Mouse (Mus musculus): ENCODE data around the gene Ank2. TPM values are rescaled to one million over a fixed set of nuclear protein-coding genes. Genes with fewer than 3 reads are reported as not detected.

Ank2 gene
- polyA plus RNA-seq, 1 experiment: 5.8 TPM

- Histone ChIP-seq H3K4me3 (replicated peaks; ENCODE audit: extremely low read depth, low read depth, low read length) (no peak overlapping the region), H3K4me1 (ENCODE audit: control insufficient read depth, insufficient read depth, low read length) (no peaks in the 10 kb centered on the region)
- TF ChIP-seq POLR2A (IDR thresholded peaks at IDR 0.05; ENCODE audit: borderline replicate concordance, extremely low read depth, low read depth, low read length): no peak
- 82% methylated on average over 2 of the region's 2 CpGs for WGBS
- DNase-seq: no peak
These were observed 277.1 kb downstream of the Ank2 start for GRCm38 (mm10) chr3:127222086-127222485.

GRCm38 (mm10) chr3:127220859-127221258 lies 278.3 kb downstream of the Ank2 start:
- TF ChIP-seq CTCF (IDR thresholded peaks at IDR 0.05; ENCODE audit: insufficient read depth, low read length): no peak
- no peak for TF ChIP-seq POLR2A (IDR thresholded peaks at IDR 0.05; ENCODE audit: borderline replicate concordance, extremely low read depth, low read depth, low read length)
- DNase-seq: no peak
- H3K4me1 ChIP-seq (ENCODE audit: control insufficient read depth, insufficient read depth, low read length): no peaks in the 10 kb centered on the region
- H3K4me3 ChIP-seq (replicated peaks; ENCODE audit: extremely low read depth, low read depth, low read length): no peak overlapping the region
- 92% methylated on average over 9 of the region's 9 CpGs for WGBS

GRCm38 (mm10) chr3:127213534-127213933 lies 285.6 kb downstream of the Ank2 start:
- 55% methylated on average over 5 of the region's 5 CpGs for WGBS
- Histone ChIP-seq H3K4me3 (replicated peaks; ENCODE audit: extremely low read depth, low read depth, low read length) (no peak overlapping the region), H3K4me1 (ENCODE audit: control insufficient read depth, insufficient read depth, low read length) (no peaks in the 10 kb centered on the region)
- no peak for DNase-seq
- TF ChIP-seq CTCF (IDR thresholded peaks at IDR 0.05; ENCODE audit: insufficient read depth, low read length) (no peak), POLR2A (IDR thresholded peaks at IDR 0.05; ENCODE audit: borderline replicate concordance, extremely low read depth, low read depth, low read length) (no peak)

- no peak for DNase-seq
- TF ChIP-seq CTCF (IDR thresholded peaks at IDR 0.05; ENCODE audit: insufficient read depth, low read length) (no peak), POLR2A (IDR thresholded peaks at IDR 0.05; ENCODE audit: borderline replicate concordance, extremely low read depth, low read depth, low read length) (no peak)
- WGBS: 67% methylated on average over 3 of the region's 3 CpGs
- H3K4me3 ChIP-seq (replicated peaks; ENCODE audit: extremely low read depth, low read depth, low read length): no peak overlapping the region
- H3K4me1 ChIP-seq (ENCODE audit: control insufficient read depth, insufficient read depth, low read length): no peaks in the 10 kb centered on the region
These were observed 288.0 kb downstream of the Ank2 start for GRCm38 (mm10) chr3:127211119-127211518.

- no peak overlapping the region for H3K4me3 ChIP-seq (replicated peaks; ENCODE audit: extremely low read depth, low read depth, low read length)
- no peak for DNase-seq
- TF ChIP-seq CTCF (IDR thresholded peaks at IDR 0.05; ENCODE audit: insufficient read depth, low read length) (no peak), POLR2A (IDR thresholded peaks at IDR 0.05; ENCODE audit: borderline replicate concordance, extremely low read depth, low read depth, low read length) (no peak)
- WGBS: 46% methylated on average over 4 of the region's 4 CpGs
- H3K4me1 ChIP-seq (ENCODE audit: control insufficient read depth, insufficient read depth, low read length): no peaks in the 10 kb centered on the region
These were observed 288.6 kb downstream of the Ank2 start for GRCm38 (mm10) chr3:127210552-127210951.

GRCm38 (mm10) chr3:127208871-127209270 lies 290.3 kb downstream of the Ank2 start:
- Histone ChIP-seq H3K4me1 (ENCODE audit: control insufficient read depth, insufficient read depth, low read length) (no peaks in the 10 kb centered on the region), H3K4me3 (replicated peaks; ENCODE audit: extremely low read depth, low read depth, low read length) (no peak overlapping the region)
- TF ChIP-seq POLR2A (IDR thresholded peaks at IDR 0.05; ENCODE audit: borderline replicate concordance, extremely low read depth, low read depth, low read length) (no peak), CTCF (IDR thresholded peaks at IDR 0.05; ENCODE audit: insufficient read depth, low read length) (no peak)
- DNase-seq: no peak
- WGBS: 81% methylated on average over 5 of the region's 5 CpGs

- no peaks in the 10 kb centered on the region for H3K4me1 ChIP-seq (ENCODE audit: control insufficient read depth, insufficient read depth, low read length)
- H3K4me3 ChIP-seq (replicated peaks; ENCODE audit: extremely low read depth, low read depth, low read length): no peak overlapping the region
- 87% methylated on average over 5 of the region's 5 CpGs for WGBS
- TF ChIP-seq CTCF (IDR thresholded peaks at IDR 0.05; ENCODE audit: insufficient read depth, low read length) (no peak), POLR2A (IDR thresholded peaks at IDR 0.05; ENCODE audit: borderline replicate concordance, extremely low read depth, low read depth, low read length) (no peak)
- DNase-seq: no peak
These were observed 293.2 kb downstream of the Ank2 start for GRCm38 (mm10) chr3:127205883-127206434.

GRCm38 (mm10) chr3:127202484-127203115 lies 296.6 kb downstream of the Ank2 start:
- no peak for DNase-seq
- no peaks in the 10 kb centered on the region for H3K4me1 ChIP-seq (ENCODE audit: control insufficient read depth, insufficient read depth, low read length)
- TF ChIP-seq CTCF (IDR thresholded peaks at IDR 0.05; ENCODE audit: insufficient read depth, low read length) (no peak), POLR2A (IDR thresholded peaks at IDR 0.05; ENCODE audit: borderline replicate concordance, extremely low read depth, low read depth, low read length) (no peak)
- H3K4me3 ChIP-seq (replicated peaks; ENCODE audit: extremely low read depth, low read depth, low read length): no peak overlapping the region
- WGBS: 40% methylated on average over 11 of the region's 11 CpGs

- no peak for TF ChIP-seq POLR2A (IDR thresholded peaks at IDR 0.05; ENCODE audit: borderline replicate concordance, extremely low read depth, low read depth, low read length)
- no peak for TF ChIP-seq CTCF (IDR thresholded peaks at IDR 0.05; ENCODE audit: insufficient read depth, low read length)
- Histone ChIP-seq H3K4me3 (replicated peaks; ENCODE audit: extremely low read depth, low read depth, low read length) (no peak overlapping the region), H3K4me1 (ENCODE audit: control insufficient read depth, insufficient read depth, low read length) (no peaks in the 10 kb centered on the region)
- DNase-seq: no peak
- WGBS: 84% methylated on average over 3 of the region's 3 CpGs
These were observed 298.4 kb downstream of the Ank2 start for GRCm38 (mm10) chr3:127200789-127201188.

GRCm38 (mm10) chr3:127199112-127199665 lies 300.0 kb downstream of the Ank2 start:
- 90% methylated on average over 9 of the region's 9 CpGs for WGBS
- DNase-seq: no peak
- TF ChIP-seq CTCF (IDR thresholded peaks at IDR 0.05; ENCODE audit: insufficient read depth, low read length) (no peak), POLR2A (IDR thresholded peaks at IDR 0.05; ENCODE audit: borderline replicate concordance, extremely low read depth, low read depth, low read length) (no peak)

More at GRCm38 (mm10) chr3:127199112-127199665, 300.0 kb downstream of the Ank2 start:
- H3K4me1 ChIP-seq (ENCODE audit: control insufficient read depth, insufficient read depth, low read length): no peaks in the 10 kb centered on the region
- no peak overlapping the region for H3K4me3 ChIP-seq (replicated peaks; ENCODE audit: extremely low read depth, low read depth, low read length)
